In genomic region chr5:27873240-27874082, GRCm38 (mm10) we compare ENCODE assay signal across 11 mouse cellular contexts. TPM values are rescaled to one million over a fixed set of nuclear protein-coding genes. Genes with fewer than 3 reads are reported as not detected.
DNase-seq lines count a peak whose midpoint lies in the region; ATAC-seq and TF ChIP-seq lines count a peak whose summit lies in the region.
"Had no signal": no experiment of that assay in that cellular context is flagged by ENCODE, and none has a peak within 500 bp of the region (broad histone marks: within the 10 kb centered on the region; RNA-seq: fewer than 3 reads in every experiment).

No protein-coding gene starts in this region.

- peak; percentile 45 for DNase-seq in cerebellum, adult 9-10 months
- DNase-seq in forebrain, postnatal 0 days = peak; percentile 54
- DNase-seq in layer of hippocampus, postnatal 25 days (ENCODE audit: extremely low spot score in 1 of 2, low spot score in 1 of 2) = peak; percentile 6 to 20
- no peak for DNase-seq in urinary bladder, postnatal 25 days (ENCODE audit: low spot score)
- DNase-seq in heart, postnatal 10 days = no peak
- no peak for DNase-seq in lung, postnatal 25 days (ENCODE audit: low spot score)
- DNase-seq in adrenal gland, postnatal 4 days (ENCODE audit: low spot score in 2 of 2) = no peak

- H3K9me3 ChIP-seq in forebrain, postnatal 0 days (ENCODE audit: low read length) = no peaks in the 10 kb centered on the region
- H3K9me3 ChIP-seq in neural tube, embryonic 15.5 days (replicated peaks) = no peaks in the 10 kb centered on the region

- ATAC-seq in forebrain, postnatal 0 days = peak; percentile 89
- ATAC-seq in neural tube, embryonic 15.5 days (ENCODE audit: low FRiP score) = peak; percentile 88

- no peak for TF ChIP-seq CTCF in forebrain, postnatal 0 days (IDR thresholded peaks at IDR 0.05; ENCODE audit: low read depth)

- no peaks in the 10 kb centered on the region for H3K36me3 ChIP-seq in forebrain, postnatal 0 days (ENCODE audit: insufficient read depth)
- no peaks in the 10 kb centered on the region for H3K36me3 ChIP-seq in neural tube, embryonic 15.5 days

- WGBS in forebrain, postnatal 0 days = 31% methylated on average over 8 of the region's 8 CpGs
- 21% methylated on average over 8 of the region's 8 CpGs for WGBS in neural tube, embryonic 15.5 days

- H3K4me1 ChIP-seq in forebrain, postnatal 0 days (ENCODE audit: insufficient read depth) = no peaks in the 10 kb centered on the region
- peaks cover 12% of the 10 kb centered on the region for H3K4me1 ChIP-seq in neural tube, embryonic 15.5 days

- no peaks in the 10 kb centered on the region for H3K27me3 ChIP-seq in forebrain, postnatal 0 days (ENCODE audit: insufficient read depth, low read length)
- no peaks in the 10 kb centered on the region for H3K27me3 ChIP-seq in neural tube, embryonic 15.5 days (replicated peaks)

- no peak overlapping the region for H3K4me2 ChIP-seq in forebrain, postnatal 0 days (ENCODE audit: low read depth)
- no peak overlapping the region for H3K4me2 ChIP-seq in neural tube, embryonic 15.5 days
- H3K4me2 ChIP-seq: liver, embryonic 11.5 days had no signal

- intact Hi-C loops in heart, postnatal 10 days (cut with DNase I) = no loop called here

- H3K4me3 ChIP-seq in forebrain, postnatal 0 days (ENCODE audit: low read depth, low read length) = no peak overlapping the region
- H3K4me3 ChIP-seq in neural tube, embryonic 15.5 days (replicated peaks) = no peak overlapping the region

- H3K9ac ChIP-seq in forebrain, postnatal 0 days = no peak overlapping the region
- no peak overlapping the region for H3K9ac ChIP-seq in neural tube, embryonic 15.5 days (replicated peaks)

- H3K27ac ChIP-seq in forebrain, postnatal 0 days (ENCODE audit: low read depth, low read length) = no peak overlapping the region
- H3K27ac ChIP-seq in neural tube, embryonic 15.5 days (replicated peaks) = peak overlapping the region; percentile 58

RNA-seq across cellular contexts. Expression of gene Htr5a, which starts 31.5 kb away (rescaled TPM):
- 5.8 and 7.6 TPM in 2 replicates for total RNA-seq in forebrain, postnatal 0 days (2014; rRNA removed)
- polyA plus RNA-seq in forebrain, postnatal 0 days (2015; fragmentation: Nextera tagmentation; extraction: Ambion mirVana) = 0.86 and 1.2 TPM in 2 replicates
- total RNA-seq in layer of hippocampus, postnatal 25 days (2021) = 1 to 10 TPM; 6.9 to 7.6 TPM
- 1.0 and 1.1 TPM in 2 replicates for polyA plus RNA-seq in neural tube, embryonic 15.5 days (2015; fragmentation: Nextera tagmentation; extraction: Ambion mirVana)
- total RNA-seq in heart, postnatal 10 days (2021) = not detected
- total RNA-seq in adrenal gland, postnatal 4 days (2021) = under 1 TPM in 1 of 2 experiments, not detected in 1; 0.06 TPM
- total RNA-seq: common myeloid progenitor, adult 5-6 weeks had no signal
- polyA plus RNA-seq: heart, embryonic 14.5 days; liver, embryonic 11.5 days had no signal

Comparison
In these comparisons a context has a peak if more than half of its experiments do, and no peak if none do; other contexts are left out.
1. DNase-seq: peak in cerebellum, adult 9-10 months (single experiment), forebrain, postnatal 0 days (single experiment) and layer of hippocampus, postnatal 25 days (2 of 2); none in urinary bladder, postnatal 25 days (single experiment), heart, postnatal 10 days (0 of 2), lung, postnatal 25 days (single experiment) and adrenal gland, postnatal 4 days (0 of 2).